Mouse (Mus musculus): Measurements from ENCODE around the gene Tmem255a. TPM values are rescaled to one million over a fixed set of nuclear protein-coding genes. Genes with fewer than 3 reads are reported as not detected.
"Not testable (repeated sequence)": the region's sequence is repeated elsewhere in the genome, so short reads cannot be mapped to it uniquely, and the experiment has no call there.

The Tmem255a gene
- polyA plus RNA-seq, 1 experiment from 2014 or later, result 13.2 TPM

DNA sequence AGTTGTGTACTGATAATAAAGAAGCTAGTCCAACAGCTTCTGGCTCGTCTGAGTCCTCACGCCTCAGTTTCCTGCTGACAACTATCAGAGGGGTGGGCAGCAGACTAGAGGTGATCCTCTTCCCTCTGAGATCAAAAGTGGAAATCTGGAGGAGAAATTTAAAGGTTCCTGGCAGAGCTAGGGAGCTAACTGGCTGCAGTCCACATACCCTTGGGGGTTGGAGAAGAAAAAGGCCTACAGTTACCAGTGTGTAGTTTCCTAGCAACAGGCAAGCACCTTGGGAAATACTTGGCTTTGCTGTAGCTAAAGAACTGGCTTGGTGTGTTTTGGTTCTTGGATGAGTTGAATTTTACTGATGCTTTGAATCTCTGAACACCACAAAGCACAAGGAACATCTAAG lies 50.4 kb downstream of the Tmem255a start:
- 54% methylated on average over 2 of the region's 2 CpGs for WGBS
- Histone ChIP-seq H3K36me3 (no peaks in the 10 kb centered on the region), H3K4me3 (no peak overlapping the region), H3K4me1 (no peaks in the 10 kb centered on the region), H3K9ac (replicated peaks) (no peak overlapping the region), H3K27ac (replicated peaks) (no peak overlapping the region), H3K27me3 (no peaks in the 10 kb centered on the region), H3K4me2 (replicated peaks) (no peak overlapping the region), H3K9me3 (no peaks in the 10 kb centered on the region)
- no peak for ATAC-seq (replicated peaks)

DNA sequence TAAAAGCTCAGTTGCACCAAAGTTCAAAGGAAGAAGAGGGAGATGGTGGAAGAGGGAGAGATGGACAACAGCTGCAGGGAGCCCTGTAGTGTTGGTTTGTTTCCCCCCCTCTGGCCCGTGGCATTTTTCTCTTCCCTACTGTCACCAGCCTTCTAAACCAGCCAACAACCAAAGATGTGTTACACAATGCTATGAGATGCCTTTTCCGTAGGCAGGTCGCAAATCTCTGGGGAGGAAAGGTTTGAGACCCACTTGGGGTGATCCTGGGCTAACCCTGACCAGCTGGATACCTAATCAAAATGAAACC lies 61.8 kb downstream of the Tmem255a start:
- H3K4me3 ChIP-seq, result peak overlapping the region; percentile 73
- peaks cover 9% of the 10 kb centered on the region for H3K4me1 ChIP-seq
- H3K27me3 ChIP-seq, result no peaks in the 10 kb centered on the region
- H3K4me2 ChIP-seq (replicated peaks), result peak overlapping the region; percentile 60
- 21% methylated on average over 3 of the region's 3 CpGs for WGBS
- no peak for ATAC-seq (replicated peaks)
- H3K9me3 ChIP-seq, result no peaks in the 10 kb centered on the region
- H3K9ac ChIP-seq (replicated peaks), result peak overlapping the region; percentile 80
- no peaks in the 10 kb centered on the region for H3K36me3 ChIP-seq
- no peak overlapping the region for H3K27ac ChIP-seq (replicated peaks)

DNA sequence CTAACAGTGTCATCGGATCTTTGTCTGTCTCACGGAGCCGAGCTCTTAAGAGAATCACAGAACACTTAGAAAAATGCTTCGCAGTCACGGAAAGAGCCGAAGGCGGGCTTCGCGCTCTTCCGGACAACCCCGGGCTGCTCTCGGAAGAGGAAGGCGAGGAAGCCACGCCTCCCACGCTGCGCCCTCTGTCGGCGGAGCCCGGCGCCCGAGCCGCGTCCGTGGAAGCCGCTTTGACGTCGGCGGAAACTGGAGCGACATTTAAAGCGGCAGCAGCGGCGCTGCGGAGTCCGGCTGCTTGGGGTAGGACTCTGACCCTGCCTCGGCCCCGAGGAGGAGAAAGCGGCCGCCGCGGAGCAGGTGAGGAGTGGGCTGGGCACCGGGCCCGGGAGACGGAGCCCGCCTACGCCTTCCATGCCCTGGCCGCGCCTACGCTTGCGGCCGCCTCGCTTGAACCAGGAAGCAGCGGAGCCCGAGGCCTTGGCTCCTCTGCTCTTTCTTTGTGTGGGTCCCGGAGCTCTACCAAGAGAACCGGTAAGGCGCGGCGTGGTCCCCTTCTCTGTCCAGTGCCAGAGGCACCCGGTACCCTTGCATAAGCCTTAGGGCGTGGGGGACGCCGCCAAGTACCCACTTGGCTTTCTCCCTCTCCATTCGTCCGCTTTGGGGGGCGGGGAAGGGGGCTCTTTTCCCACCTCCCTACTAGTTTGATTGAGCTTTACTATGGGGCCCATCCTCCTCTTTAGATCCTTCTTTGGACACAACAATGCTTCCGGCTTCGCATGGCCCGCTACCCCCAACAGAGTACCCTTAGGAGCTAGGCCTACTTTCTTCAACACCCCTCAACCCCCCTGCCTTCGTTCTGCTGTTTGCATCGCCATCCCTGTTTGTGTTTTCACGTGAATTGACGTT lies 62.4 kb downstream of the Tmem255a start, which contains the start of gene Zbtb33:
Zbtb33 (plus strand) TSS at position 242 of the 906 bp plus-strand sequence.
- H3K4me2 ChIP-seq (replicated peaks), result peak within 1 kb of the TSS; percentile 60
- peak within 1 kb of the TSS; percentile 87 for H3K27ac ChIP-seq (replicated peaks)
- no peaks in the 10 kb centered on the region for H3K9me3 ChIP-seq
- H3K27me3 ChIP-seq, result no peaks in the 10 kb centered on the region
- no peaks in the 10 kb centered on the region for H3K36me3 ChIP-seq
- H3K4me1 ChIP-seq, result peaks cover 9% of the 10 kb centered on the region
- peak within 1 kb of the TSS; percentile 73 for H3K4me3 ChIP-seq
- peak within 1 kb of the TSS; percentile 80 for H3K9ac ChIP-seq (replicated peaks)
- 23% methylated on average over 72 of the region's 72 CpGs for WGBS
- ATAC-seq (replicated peaks), result peak; percentile 98

DNA sequence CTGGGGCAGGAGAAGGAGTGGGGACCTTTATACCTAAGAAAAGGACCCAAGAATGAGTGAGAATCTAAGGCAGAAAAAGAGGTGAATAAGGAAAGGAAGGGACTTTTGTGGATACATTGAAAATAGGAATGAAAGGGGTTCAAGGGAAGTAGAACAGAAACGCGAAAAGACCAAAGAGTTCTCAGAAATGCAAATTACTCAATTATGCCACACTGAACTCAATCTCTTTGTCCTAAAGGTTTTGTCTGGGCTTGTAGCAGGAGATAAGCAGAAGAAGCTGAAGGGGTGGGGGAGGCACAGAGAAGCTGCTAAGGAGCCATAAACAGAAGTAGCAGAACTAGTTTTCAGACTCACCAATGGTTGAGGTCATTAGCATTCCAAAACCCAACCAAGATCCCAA lies 66.7 kb downstream of the Tmem255a start:
- Histone ChIP-seq H3K4me1 (0 out of 2 replicates have a peak, but pooled peaks cover 3% of the 10 kb centered on the region), H3K9me3 (no peaks in the 10 kb centered on the region), H3K27me3 (no peaks in the 10 kb centered on the region), H3K36me3 (no peaks in the 10 kb centered on the region), H3K4me3 (no peak overlapping the region), H3K9ac (replicated peaks) (no peak overlapping the region), H3K27ac (replicated peaks) (no peak overlapping the region), H3K4me2 (replicated peaks) (no peak overlapping the region)
- ATAC-seq (replicated peaks), result no peak
- WGBS, result 16% methylated on average over 2 of the region's 2 CpGs

DNA sequence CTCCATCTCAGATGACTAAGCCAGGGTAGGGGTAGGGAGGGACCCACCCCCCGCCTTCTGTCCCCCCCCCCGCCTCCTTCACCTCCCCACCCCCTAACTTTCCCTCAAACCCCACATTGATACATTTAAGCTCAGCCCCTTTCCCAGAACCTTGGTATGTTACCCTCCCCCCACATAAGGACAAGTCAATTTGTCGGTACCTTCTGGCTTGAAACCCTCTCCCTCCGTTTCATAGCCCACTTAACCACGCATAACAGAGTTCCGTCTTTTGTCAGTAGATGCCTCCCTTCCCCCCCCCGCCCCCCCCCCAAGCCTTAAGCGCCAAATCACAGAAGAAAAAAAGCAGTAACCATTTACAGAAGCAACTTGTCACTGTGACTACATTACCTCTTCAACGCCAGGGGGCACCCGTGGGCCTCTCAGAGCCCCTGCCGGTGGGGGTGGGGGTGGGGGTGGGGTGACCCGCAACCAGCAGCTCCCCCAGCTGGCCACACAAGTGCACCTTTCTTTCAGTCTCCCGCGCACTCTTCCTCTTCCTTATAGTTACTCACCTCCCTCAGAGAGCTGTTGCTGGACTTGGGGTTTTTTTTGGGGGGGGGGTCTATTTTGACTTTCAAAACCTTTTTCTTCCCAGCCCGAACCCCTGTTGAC lies 70.5 kb downstream of the Tmem255a start:
- no peak overlapping the region for H3K27ac ChIP-seq (replicated peaks)
- 29% methylated on average over 8 of the region's 15 CpGs for WGBS

DNA sequence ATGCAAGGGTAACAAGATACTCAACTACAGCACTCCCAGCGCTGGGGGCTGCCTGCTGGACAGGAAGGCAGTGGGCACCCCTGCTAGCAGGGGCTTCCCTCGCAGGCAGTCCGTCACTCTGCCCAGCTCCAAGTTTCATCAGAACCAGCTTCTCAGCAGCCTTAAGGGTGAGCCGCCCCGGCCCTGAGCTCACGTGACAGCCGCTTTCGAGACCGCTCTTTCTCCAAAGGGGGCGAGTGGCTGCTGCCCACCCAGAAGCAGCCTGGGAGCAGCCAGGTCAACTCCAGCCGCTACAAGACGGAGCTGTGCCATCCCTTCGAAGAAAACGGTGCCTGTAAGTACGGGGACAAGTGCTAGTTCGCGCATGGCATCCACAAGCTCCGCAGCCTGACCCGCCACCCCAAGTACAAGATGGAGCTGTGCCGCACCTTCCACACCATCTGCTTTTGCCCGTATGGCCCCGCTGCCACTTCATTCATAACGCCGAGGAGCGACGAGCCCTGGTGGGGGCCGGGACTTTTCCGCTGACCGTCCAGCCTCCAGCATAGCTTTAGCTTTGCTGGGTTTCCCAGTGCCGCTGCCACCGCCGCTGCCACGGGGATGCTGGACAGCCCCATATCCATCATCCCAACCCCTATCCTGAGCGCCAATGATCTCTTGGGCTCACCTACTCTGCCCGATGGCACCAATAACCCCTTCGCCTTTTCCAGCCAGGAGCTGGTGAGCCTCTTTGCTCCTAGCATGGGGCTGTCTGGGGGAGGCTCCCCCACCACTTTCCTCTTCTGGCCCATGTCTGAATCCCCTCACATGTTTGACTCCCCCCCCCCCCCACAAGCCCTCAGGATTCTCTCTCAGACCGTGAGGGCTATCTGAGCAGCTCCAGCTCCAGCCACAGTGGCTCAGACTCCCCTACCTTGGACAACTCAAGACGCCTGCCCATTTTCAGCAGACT lies 71.3 kb downstream of the Tmem255a start:
- H3K27me3 ChIP-seq, result no peaks in the 10 kb centered on the region
- peaks cover 3% of the 10 kb centered on the region; the same call in 1 of the 2 replicates for H3K9me3 ChIP-seq
- peak; percentile 76 for ATAC-seq (replicated peaks)
- H3K4me1 ChIP-seq, result 0 out of 2 replicates have a peak, but pooled peaks cover 3% of the 10 kb centered on the region
- peak overlapping the region; percentile 37 for H3K9ac ChIP-seq (replicated peaks)
- H3K36me3 ChIP-seq, result no peaks in the 10 kb centered on the region
- 28% methylated on average over 38 of the region's 38 CpGs for WGBS
- H3K27ac ChIP-seq (replicated peaks), result no peak overlapping the region
- H3K4me3 ChIP-seq, result peak overlapping the region; percentile 44
- peak overlapping the region; percentile 71 for H3K4me2 ChIP-seq (replicated peaks)

More for the DNA sequence above, 70.5 kb downstream of the Tmem255a start:
- H3K9me3 ChIP-seq, result peaks cover 3% of the 10 kb centered on the region; the same call in 1 of the 2 replicates
- H3K36me3 ChIP-seq, result no peaks in the 10 kb centered on the region
- H3K4me1 ChIP-seq, result 0 out of 2 replicates have a peak, but pooled peaks cover 3% of the 10 kb centered on the region
- peak; percentile 75 for ATAC-seq (replicated peaks)
- H3K4me2 ChIP-seq (replicated peaks), result peak overlapping the region; percentile 71
- no peak overlapping the region for H3K9ac ChIP-seq (replicated peaks)
- H3K27me3 ChIP-seq, result no peaks in the 10 kb centered on the region
- H3K4me3 ChIP-seq, result no peak overlapping the region

DNA sequence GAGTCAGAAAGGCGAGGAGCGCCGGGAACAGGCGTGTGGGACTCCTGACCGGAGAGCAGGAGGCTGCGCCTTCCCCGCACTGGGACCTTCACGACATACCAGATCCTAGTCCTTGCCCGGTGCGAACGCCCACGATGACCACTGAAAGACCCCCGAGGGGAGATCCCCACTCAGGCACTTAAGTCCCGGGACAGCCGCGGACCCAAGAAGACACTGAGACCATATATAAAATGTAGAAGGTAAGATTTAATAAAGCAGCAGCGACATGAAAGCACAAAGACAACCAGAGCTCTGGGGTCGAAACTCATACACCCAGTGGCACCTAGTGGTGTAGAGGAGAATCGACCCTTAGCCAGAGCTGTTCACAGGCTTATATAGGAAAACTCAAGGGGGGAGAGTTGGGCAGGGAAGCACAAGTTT lies 72.3 kb downstream of the Tmem255a start:
- H3K27ac ChIP-seq (replicated peaks); H3K9me3 ChIP-seq; H3K4me1 ChIP-seq; H3K27me3 ChIP-seq; H3K36me3 ChIP-seq: not testable (repeated sequence)
- H3K9ac ChIP-seq (replicated peaks), result peak overlapping the region; percentile 36; the same call in 1 of the 2 replicates
- 0 out of 2 replicates have a peak, but pooled peaks have one; percentile 59 for ATAC-seq (replicated peaks)
- H3K4me3 ChIP-seq, result peak overlapping the region; percentile 32
- peak overlapping the region; percentile 39 for H3K4me2 ChIP-seq (replicated peaks)
- WGBS, result 28% methylated on average over 19 of the region's 19 CpGs

GRCm38 (mm10) chrX:38166592-38166991 lies 85.6 kb downstream of the Tmem255a start:
- Histone ChIP-seq H3K4me2 (replicated peaks) (no peak overlapping the region), H3K4me3 (no peak overlapping the region), H3K4me1 (no peaks in the 10 kb centered on the region), H3K9ac (replicated peaks) (no peak overlapping the region), H3K9me3 (no peaks in the 10 kb centered on the region), H3K27me3 (no peaks in the 10 kb centered on the region), H3K36me3 (no peaks in the 10 kb centered on the region), H3K27ac (replicated peaks) (no peak overlapping the region)
- no peak for ATAC-seq (replicated peaks)
- 85% methylated on average over 4 of the region's 4 CpGs for WGBS

DNA sequence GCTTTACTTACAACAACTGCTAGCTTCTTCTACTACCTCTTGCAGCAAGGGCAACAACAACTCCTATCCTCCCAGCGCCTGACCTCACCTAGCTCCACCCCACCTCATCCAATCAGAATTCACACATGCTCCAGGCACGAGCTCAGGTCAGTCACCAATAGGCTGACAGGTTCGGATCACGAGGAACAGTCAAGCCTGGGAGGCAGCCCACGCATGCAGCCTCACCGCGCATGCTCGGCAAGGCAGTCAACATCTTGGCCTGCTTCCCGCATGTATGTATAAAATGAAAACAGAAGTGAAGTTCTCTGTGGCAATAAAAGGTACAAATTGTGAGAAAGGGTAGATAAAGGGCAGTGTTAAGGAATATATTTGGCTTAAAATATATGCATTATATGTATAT lies 86.2 kb downstream of the Tmem255a start:
- no peaks in the 10 kb centered on the region for H3K27me3 ChIP-seq
- H3K36me3 ChIP-seq, result no peaks in the 10 kb centered on the region
- H3K4me2 ChIP-seq (replicated peaks), result no peak overlapping the region
- WGBS, result 80% methylated on average over 9 of the region's 9 CpGs
- no peaks in the 10 kb centered on the region for H3K4me1 ChIP-seq
- H3K4me3 ChIP-seq, result no peak overlapping the region
- H3K9ac ChIP-seq (replicated peaks), result no peak overlapping the region
- no peak overlapping the region for H3K27ac ChIP-seq (replicated peaks)
- H3K9me3 ChIP-seq, result no peaks in the 10 kb centered on the region
- no peak for ATAC-seq (replicated peaks)

GRCm38 (mm10) chrX:38165315-38165714 lies 86.9 kb downstream of the Tmem255a start:
- Histone ChIP-seq H3K4me1 (no peaks in the 10 kb centered on the region), H3K4me3 (no peak overlapping the region)
- 85% methylated on average over 3 of the region's 3 CpGs for WGBS

DNA sequence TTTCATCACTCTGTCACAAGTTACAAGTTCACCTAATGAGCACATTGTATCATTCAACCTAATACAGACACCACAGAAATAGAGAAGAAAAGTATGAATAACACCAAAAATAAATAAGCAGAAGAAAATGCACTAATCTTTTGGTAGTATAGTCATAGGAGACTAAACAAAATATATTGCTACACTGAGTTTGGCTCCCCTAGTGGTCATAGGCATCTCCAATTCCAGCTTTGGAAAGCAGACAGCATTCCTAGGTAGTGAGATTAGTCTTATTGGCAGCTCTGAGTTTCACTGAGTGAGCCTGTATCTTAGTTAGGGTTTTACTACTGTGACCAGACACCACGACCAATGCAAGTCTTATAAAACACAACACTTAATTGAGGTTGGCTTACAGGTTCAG lies 93.1 kb downstream of the Tmem255a start:
- no peaks in the 10 kb centered on the region for H3K9me3 ChIP-seq
- H3K27ac ChIP-seq (replicated peaks), result no peak overlapping the region
- WGBS, result 73% methylated on average over 1 of the region's 1 CpGs
- no peak overlapping the region for H3K4me2 ChIP-seq (replicated peaks)
- H3K27me3 ChIP-seq, result no peaks in the 10 kb centered on the region
- H3K9ac ChIP-seq (replicated peaks), result no peak overlapping the region
- no peak for ATAC-seq (replicated peaks)
- H3K36me3 ChIP-seq, result no peaks in the 10 kb centered on the region
- no peak overlapping the region for H3K4me3 ChIP-seq
- H3K4me1 ChIP-seq, result no peaks in the 10 kb centered on the region

More at GRCm38 (mm10) chrX:38165315-38165714, 86.9 kb downstream of the Tmem255a start:
- H3K27ac ChIP-seq (replicated peaks), result no peak overlapping the region
- no peaks in the 10 kb centered on the region for H3K9me3 ChIP-seq
- no peak for ATAC-seq (replicated peaks)
- no peak overlapping the region for H3K4me2 ChIP-seq (replicated peaks)
- H3K9ac ChIP-seq (replicated peaks), result no peak overlapping the region
- H3K36me3 ChIP-seq, result no peaks in the 10 kb centered on the region
- H3K27me3 ChIP-seq, result no peaks in the 10 kb centered on the region
